Mouse (Mus musculus) G1E (cell line): Measurements from ENCODE around the gene Skap1.

ENCODE experiments used
- CTCF ChIP-seq: IDR thresholded peaks from 2 replicates; pipeline ENCODE4 v1.5.1; 2012; ENCODE audit warnings: low read depth, low read length, inconsistent platforms, mixed read lengths
- POLR2AphosphoS5 ChIP-seq: IDR thresholded peaks from 2 replicates; pipeline ENCODE4 v1.6.1; 2012; ENCODE audit warnings: low read depth, low read length, inconsistent platforms; ENCODE audit not compliant: insufficient replicate concordance

GRCm38 (mm10) chr11:96737673-96738471 is 273.5 kb downstream of the Skap1 start:
- no peak for TF ChIP-seq CTCF
- TF ChIP-seq POLR2AphosphoS5, result no peak
